Mouse (Mus musculus) ES-E14 (cell line): ENCODE measurements at regions not wholly inside any gene's neighbourhood (a gene's known extent, or its start where the extent isn't known, plus 50 kb on each side); places are given as distances from the start of the nearest gene placed in this dataset.

Source experiments
- DNase-seq: peaks from one replicate; pipeline ENCODE4 v3.0.0-alpha.2; 2013; ENCODE audit warnings: low read depth, low spot score
- H3K27ac ChIP-seq: 2 replicates; pipeline ENCODE4 v1.5.1; 2012; ENCODE audit warnings: low read depth, mild to moderate bottlenecking, low read length, moderate library complexity, mixed read lengths; ENCODE audit not compliant: poor library complexity, insufficient read depth, severe bottlenecking
- H3K36me3 ChIP-seq: 2 replicates; pipeline ENCODE4 v1.6.1; 2012; ENCODE audit warnings: mild to moderate bottlenecking, low read length, moderate library complexity, mixed read lengths; ENCODE audit not compliant: control insufficient read depth, poor library complexity, insufficient read depth, severe bottlenecking
- H3K4me1 ChIP-seq, 2 experiments: fragments of 150-350 bp in 1 of 2; sonication (generic) in 1 of 2; 2 replicates each; pipeline ENCODE4 v1.6.1; 2012; ENCODE audit warnings: low read length in 2 of 2, mild to moderate bottlenecking in 1 of 2, mixed read lengths in 1 of 2; ENCODE audit not compliant: control insufficient read depth in 2 of 2, insufficient read depth in 2 of 2, poor library complexity in 1 of 2
- H3K4me3 ChIP-seq, 2 experiments: fragments of 150-350 bp in 1 of 2; sonication (generic) in 1 of 2; 2 replicates each; pipeline ENCODE4 v1.5.1; 2012; ENCODE audit warnings: low read length in 2 of 2, low read depth in 1 of 2, mild to moderate bottlenecking in 1 of 2, mixed read lengths in 1 of 2; ENCODE audit not compliant: insufficient read depth in 1 of 2, poor library complexity in 1 of 2, severe bottlenecking in 1 of 2
- H3K9ac ChIP-seq: 2 replicates; pipeline ENCODE4 v1.6.1; 2012; ENCODE audit warnings: low read depth, mild to moderate bottlenecking, low read length, mixed read lengths; ENCODE audit not compliant: poor library complexity, insufficient read depth, severe bottlenecking
- H3K9me3 ChIP-seq: fragments of 150-350 bp; sonication (generic); 2 replicates; pipeline ENCODE4 v1.6.1; 2012; ENCODE audit warnings: low read depth, mild to moderate bottlenecking, low read length; ENCODE audit not compliant: control insufficient read depth, insufficient read depth
- CHD2 ChIP-seq: IDR thresholded peaks from 2 replicates; pipeline ENCODE4 v1.6.1; 2014; ENCODE audit warnings: mild to moderate bottlenecking, low read depth, low read length, inconsistent platforms
- HCFC1 ChIP-seq: IDR thresholded peaks from 2 replicates; pipeline ENCODE4 v1.6.1; 2012; ENCODE audit warnings: low read length, inconsistent platforms, borderline replicate concordance; ENCODE audit not compliant: insufficient read depth
- MAFK ChIP-seq: IDR thresholded peaks from 2 replicates; pipeline ENCODE4 v1.6.1; 2014; ENCODE audit warnings: mild to moderate bottlenecking, low read depth, low read length, inconsistent platforms; ENCODE audit not compliant: insufficient read depth
- ZC3H11A ChIP-seq: IDR thresholded peaks from 2 replicates; pipeline ENCODE4 v1.6.1; 2012; ENCODE audit warnings: low read depth, mild to moderate bottlenecking, inconsistent platforms, low read length, borderline replicate concordance
- ZNF384 ChIP-seq: IDR thresholded peaks from 2 replicates; pipeline ENCODE4 v1.6.1; 2012; ENCODE audit warnings: low read depth, low read length, inconsistent platforms
- in situ Hi-C, 2 experiments: fragments of 600-800 bp; cut with MboI; formaldehyde crosslinking; loops; one replicate each; pipeline ENCODE4 v1.15.1; 2025; ENCODE audit warnings: low sequenced_read_pairs in 2 of 2, inconsistent platforms in 1 of 2; ENCODE audit not compliant: unreplicated experiment in 2 of 2

GRCm38 (mm10) chr4:69395451-69395850 lies 441.3 kb upstream of the Brinp1 start:
- no peaks in the 10 kb centered on the region for H3K4me1 ChIP-seq
- H3K27ac ChIP-seq, result no peak overlapping the region
- in situ Hi-C loops, result no loop called here
- no peak for DNase-seq
- no peak overlapping the region for H3K4me3 ChIP-seq
- TF ChIP-seq MAFK (no peak), ZC3H11A (no peak)
- H3K9me3 ChIP-seq, result no peaks in the 10 kb centered on the region
- H3K9ac ChIP-seq, result no peak overlapping the region
- no peaks in the 10 kb centered on the region for H3K36me3 ChIP-seq

- no peaks in the 10 kb centered on the region for H3K36me3 ChIP-seq
- DNase-seq, result no peak
- no peak overlapping the region for H3K4me3 ChIP-seq
- TF ChIP-seq MAFK, result no peak
- H3K9me3 ChIP-seq, result no peaks in the 10 kb centered on the region
- in situ Hi-C loops, result no loop called here
- H3K4me1 ChIP-seq, result no peaks in the 10 kb centered on the region
- no peak overlapping the region for H3K27ac ChIP-seq
- no peak overlapping the region for H3K9ac ChIP-seq
These were observed 429.1 kb upstream of the Brinp1 start for GRCm38 (mm10) chr4:69383318-69383717.

GRCm38 (mm10) chr4:69346979-69347465 lies 392.8 kb upstream of the Brinp1 start:
- in situ Hi-C loops, result no loop called here
- no peaks in the 10 kb centered on the region for H3K36me3 ChIP-seq
- H3K9ac ChIP-seq, result no peak overlapping the region
- DNase-seq, result no peak
- H3K27ac ChIP-seq, result no peak overlapping the region
- no peak overlapping the region for H3K4me3 ChIP-seq
- no peaks in the 10 kb centered on the region for H3K4me1 ChIP-seq
- TF ChIP-seq CHD2 (no peak), ZC3H11A (no peak), ZNF384 (no peak), MAFK (no peak), HCFC1 (no peak)
- H3K9me3 ChIP-seq, result no peaks in the 10 kb centered on the region

GRCm38 (mm10) chr4:69327606-69328005 lies 373.4 kb upstream of the Brinp1 start:
- in situ Hi-C loops, result no loop called here
- Histone ChIP-seq H3K4me1 (no peaks in the 10 kb centered on the region), H3K4me3 (no peak overlapping the region), H3K9ac (no peak overlapping the region), H3K36me3 (no peaks in the 10 kb centered on the region), H3K9me3 (no peaks in the 10 kb centered on the region), H3K27ac (no peak overlapping the region)
- no peak for DNase-seq
- TF ChIP-seq HCFC1 (no peak), ZC3H11A (no peak), CHD2 (no peak), ZNF384 (no peak), MAFK (no peak)
